26 mouse cellular contexts compared by ENCODE assay signal in the genomic region with DNA sequence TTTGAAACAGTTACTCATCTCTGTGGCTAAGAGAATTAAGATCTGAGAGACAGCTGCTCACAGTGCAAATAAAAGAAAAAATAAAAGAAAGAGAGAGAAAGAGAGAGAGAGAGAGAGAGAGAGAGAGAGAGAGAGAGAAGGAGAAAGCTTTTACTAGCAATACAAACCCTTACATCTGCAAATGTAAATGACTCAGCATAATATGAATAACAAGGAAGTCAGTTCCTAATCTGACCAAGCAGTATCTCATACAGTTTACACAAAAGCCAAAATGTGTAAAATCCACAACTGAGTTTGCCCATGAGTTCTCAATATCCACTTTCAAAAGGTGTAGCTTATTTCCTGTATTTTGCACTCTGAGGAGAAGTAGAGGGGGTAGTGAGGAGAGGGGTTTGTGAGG.
"Had no signal": no experiment of that assay in that cellular context is flagged by ENCODE, and none has a peak within 500 bp of the region (broad histone marks: within the 10 kb centered on the region; RNA-seq: fewer than 3 reads in every experiment).

No protein-coding gene starts in this region.

- H3K27me3 ChIP-seq: embryonic facial prominence, embryonic 12.5 days; embryonic facial prominence, embryonic 13.5 days; embryonic facial prominence, embryonic 15.5 days; forebrain, embryonic 12.5 days; forebrain, embryonic 13.5 days; forebrain, embryonic 15.5 days had no signal

- H3K9me3 ChIP-seq: embryonic facial prominence, embryonic 10.5 days; embryonic facial prominence, embryonic 12.5 days; embryonic facial prominence, embryonic 13.5 days; embryonic facial prominence, embryonic 15.5 days; forebrain, embryonic 10.5 days; forebrain, embryonic 12.5 days; forebrain, embryonic 13.5 days; forebrain, embryonic 15.5 days; heart, embryonic 10.5 days had no signal

- H3K4me1 ChIP-seq: embryonic facial prominence, embryonic 10.5 days; embryonic facial prominence, embryonic 12.5 days; embryonic facial prominence, embryonic 13.5 days; embryonic facial prominence, embryonic 15.5 days; forebrain, embryonic 10.5 days; forebrain, embryonic 12.5 days; forebrain, embryonic 13.5 days; forebrain, embryonic 15.5 days; heart, embryonic 10.5 days had no signal

- H3K36me3 ChIP-seq: embryonic facial prominence, embryonic 10.5 days; embryonic facial prominence, embryonic 12.5 days; embryonic facial prominence, embryonic 13.5 days; embryonic facial prominence, embryonic 15.5 days; forebrain, embryonic 10.5 days; forebrain, embryonic 12.5 days; forebrain, embryonic 15.5 days; heart, embryonic 10.5 days had no signal

- H3K27ac ChIP-seq: embryonic facial prominence, embryonic 10.5 days; embryonic facial prominence, embryonic 12.5 days; embryonic facial prominence, embryonic 13.5 days; embryonic facial prominence, embryonic 15.5 days; forebrain, embryonic 10.5 days; forebrain, embryonic 12.5 days; forebrain, embryonic 13.5 days; forebrain, embryonic 15.5 days; gastrocnemius, adult 2 months; heart, adult 2 months; heart, embryonic 10.5 days had no signal

- H3K9ac ChIP-seq: embryonic facial prominence, embryonic 12.5 days; embryonic facial prominence, embryonic 13.5 days; embryonic facial prominence, embryonic 15.5 days; forebrain, embryonic 12.5 days; forebrain, embryonic 13.5 days; forebrain, embryonic 15.5 days; forebrain, postnatal 0 days had no signal

- ATAC-seq: forebrain, embryonic 13.5 days; forebrain, embryonic 14.5 days; forebrain, embryonic 15.5 days; forebrain, embryonic 16.5 days; forebrain, postnatal 0 days had no signal

- H3K4me3 ChIP-seq: embryonic facial prominence, embryonic 10.5 days; embryonic facial prominence, embryonic 12.5 days; embryonic facial prominence, embryonic 13.5 days; embryonic facial prominence, embryonic 15.5 days; erythroblast, embryonic 14.5 days; forebrain, embryonic 10.5 days; forebrain, embryonic 12.5 days; forebrain, embryonic 13.5 days; forebrain, embryonic 15.5 days; gastrocnemius, adult 2 months; heart, adult 2 months; heart, embryonic 10.5 days had no signal

- H3K4me2 ChIP-seq: embryonic facial prominence, embryonic 12.5 days; embryonic facial prominence, embryonic 13.5 days; embryonic facial prominence, embryonic 15.5 days; forebrain, embryonic 12.5 days; forebrain, embryonic 13.5 days; forebrain, embryonic 15.5 days; heart, embryonic 11.5 days had no signal

- DNase-seq: cerebellum, postnatal 14 days; cerebellum, postnatal 25 days; cerebellum, postnatal 36 days; embryo, embryonic 11 days; forebrain, postnatal 0 days; gastrocnemius, adult 2 months; gastrocnemius, postnatal 10 days; gastrocnemius, postnatal 14 days; gastrocnemius, postnatal 25 days; gastrocnemius, postnatal 36 days; heart, adult 11 months; heart, adult 18-20 months; heart, adult 2 months had no signal
